Mouse (Mus musculus): ENCODE measurements at regions not wholly inside any gene's neighbourhood (a gene's known extent, or its start where the extent isn't known, plus 50 kb on each side); places are given as distances from the start of the nearest gene placed in this dataset.

DNA sequence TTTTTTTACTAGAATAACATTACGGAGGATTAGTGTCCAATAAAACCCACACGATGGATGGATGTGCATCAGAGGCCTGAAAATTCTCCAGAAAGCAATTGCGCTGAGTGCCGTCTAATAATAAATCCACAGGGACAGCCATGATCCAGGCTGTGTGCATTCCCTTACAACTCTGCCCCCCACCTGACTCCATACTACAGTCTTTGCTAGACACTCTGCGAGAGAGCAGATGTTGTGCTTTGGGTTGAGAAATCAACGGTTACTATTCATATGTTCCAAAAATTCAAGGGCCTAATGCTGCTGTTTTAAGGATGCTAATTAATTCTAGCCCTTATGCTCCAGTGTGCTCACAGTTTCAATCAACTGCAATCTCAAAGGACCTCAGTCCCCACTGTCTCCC, 251.2 kb upstream of the Noct start:
- Histone ChIP-seq H3K36me3 (no peaks in the 10 kb centered on the region), H3K9ac (no peak overlapping the region), H3K27ac (no peak overlapping the region), H3K4me2 (replicated peaks) (no peak overlapping the region), H3K27me3 (no peaks in the 10 kb centered on the region), H3K4me1 (0 out of 2 replicates have a peak, but pooled peaks cover 3% of the 10 kb centered on the region), H3K9me3 (no peaks in the 10 kb centered on the region), H3K4me3 (no peak overlapping the region)
- ATAC-seq (ENCODE audit: insufficient number of reproducible peaks, insufficient read depth, low FRiP score, low TSS enrichment) = no peak
- WGBS = 83% methylated on average over 6 of the region's 6 CpGs

DNA sequence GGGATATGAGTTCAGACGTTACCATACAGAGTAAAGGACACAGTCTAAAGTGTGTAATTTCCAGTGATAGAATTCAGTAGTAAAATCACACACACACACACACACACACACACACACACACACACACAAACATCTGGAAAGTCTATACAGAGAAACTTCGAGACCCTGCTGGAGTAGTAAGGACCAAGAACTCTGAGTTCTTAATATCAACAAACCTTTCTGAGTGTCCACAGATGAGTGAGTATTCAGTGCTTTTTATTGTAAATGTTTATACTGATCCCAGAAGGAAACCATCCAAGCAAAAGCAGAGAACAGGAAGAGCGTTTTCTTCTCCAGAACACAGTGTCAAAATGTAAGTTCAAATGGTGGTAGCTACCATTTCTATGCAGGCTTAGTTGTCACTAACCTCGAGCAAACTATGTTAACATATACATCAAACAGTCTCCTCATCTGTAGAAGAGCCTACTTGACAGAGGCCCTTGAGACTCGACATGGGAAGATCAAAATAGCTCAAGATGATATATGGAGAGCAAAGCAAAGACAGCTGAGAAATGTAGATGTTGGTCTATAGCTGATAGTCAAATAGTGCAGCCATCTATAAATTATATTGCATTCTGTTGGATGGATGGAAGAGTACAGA, 248.0 kb upstream of the Noct start:
- no peaks in the 10 kb centered on the region for H3K27me3 ChIP-seq
- no peak overlapping the region for H3K27ac ChIP-seq
- no peaks in the 10 kb centered on the region for H3K36me3 ChIP-seq
- H3K4me3 ChIP-seq = no peak overlapping the region
- H3K4me1 ChIP-seq = 0 out of 2 replicates have a peak, but pooled peaks cover 3% of the 10 kb centered on the region
- H3K9me3 ChIP-seq = no peaks in the 10 kb centered on the region
- 79% methylated on average over 5 of the region's 5 CpGs for WGBS
- no peak overlapping the region for H3K9ac ChIP-seq
- no peak overlapping the region for H3K4me2 ChIP-seq (replicated peaks)
- ATAC-seq (ENCODE audit: insufficient number of reproducible peaks, insufficient read depth, low FRiP score, low TSS enrichment) = no peak

DNA sequence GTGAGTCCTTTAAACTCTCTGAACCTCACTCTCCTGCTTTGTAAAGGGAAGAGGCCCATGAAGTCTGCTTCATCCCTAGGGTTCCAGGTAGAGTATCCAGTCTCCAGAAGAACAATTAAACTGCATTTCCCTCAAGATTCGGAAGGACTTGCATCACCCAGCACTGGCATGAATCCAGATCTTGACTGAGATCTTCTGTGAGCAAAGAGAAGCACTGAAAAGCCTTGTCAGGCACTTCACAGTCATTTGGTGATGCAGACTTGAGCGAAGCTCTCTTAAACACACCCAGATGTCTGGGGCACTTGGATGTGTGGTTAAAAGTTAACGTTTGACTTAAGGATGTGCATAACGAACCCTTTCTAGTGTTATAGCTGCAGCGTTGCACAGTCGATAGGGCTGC, 247.4 kb upstream of the Noct start:
- Histone ChIP-seq H3K27ac (no peak overlapping the region), H3K36me3 (no peaks in the 10 kb centered on the region), H3K27me3 (no peaks in the 10 kb centered on the region), H3K9ac (no peak overlapping the region), H3K9me3 (no peaks in the 10 kb centered on the region), H3K4me1 (0 out of 2 replicates have a peak, but pooled peaks cover 3% of the 10 kb centered on the region), H3K4me3 (no peak overlapping the region), H3K4me2 (replicated peaks) (no peak overlapping the region)
- WGBS = 68% methylated on average over 6 of the region's 6 CpGs
- no peak for ATAC-seq (ENCODE audit: insufficient number of reproducible peaks, insufficient read depth, low FRiP score, low TSS enrichment)

DNA sequence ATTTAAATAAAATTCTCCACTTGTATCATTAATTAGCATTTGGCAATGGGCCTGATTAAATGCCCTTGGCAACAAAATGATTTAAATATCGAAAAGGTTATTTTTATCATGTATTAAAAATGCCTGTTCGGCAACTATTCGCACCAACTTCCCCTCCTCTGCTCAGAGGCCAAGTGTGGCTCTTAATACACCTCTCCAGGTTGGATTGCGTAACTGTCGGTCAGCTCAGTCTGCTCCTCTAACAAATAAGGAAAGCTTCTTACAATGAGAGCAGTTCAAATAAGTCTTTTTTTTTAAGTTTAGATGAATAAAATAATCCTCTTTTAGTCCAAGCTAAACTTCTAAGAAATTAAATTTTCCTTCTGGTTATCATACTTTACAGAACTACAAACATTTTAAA, 245.6 kb upstream of the Noct start:
- Histone ChIP-seq H3K4me3 (no peak overlapping the region), H3K4me2 (replicated peaks) (no peak overlapping the region), H3K4me1 (peaks cover 12% of the 10 kb centered on the region), H3K9ac (no peak overlapping the region), H3K27ac (no peak overlapping the region), H3K36me3 (no peaks in the 10 kb centered on the region), H3K9me3 (no peaks in the 10 kb centered on the region), H3K27me3 (no peaks in the 10 kb centered on the region)
- 94% methylated on average over 5 of the region's 5 CpGs for WGBS
- ATAC-seq (ENCODE audit: insufficient number of reproducible peaks, insufficient read depth, low FRiP score, low TSS enrichment) = no peak

DNA sequence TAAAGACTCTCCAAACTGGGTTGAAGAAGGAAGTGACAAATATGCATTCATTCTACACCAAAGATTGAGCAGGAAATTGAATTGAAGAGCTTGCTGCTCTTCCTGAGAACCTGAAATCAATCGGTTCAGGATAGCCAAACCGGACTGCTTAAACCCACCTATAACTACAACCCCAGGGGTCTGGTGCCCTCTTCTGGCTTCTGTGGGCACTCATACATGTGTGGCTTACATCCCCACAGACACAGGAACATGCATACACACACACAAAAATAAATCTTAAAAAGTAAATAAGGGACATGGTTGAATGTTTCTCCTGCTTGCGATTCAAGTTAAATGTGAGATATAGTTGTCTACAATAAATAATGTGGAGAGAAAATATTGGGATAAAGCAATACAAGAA, 244.7 kb upstream of the Noct start:
- H3K4me1 ChIP-seq = peaks cover 17% of the 10 kb centered on the region
- no peak overlapping the region for H3K4me2 ChIP-seq (replicated peaks)
- H3K9ac ChIP-seq = no peak overlapping the region
- 80% methylated on average over 3 of the region's 3 CpGs for WGBS
- H3K27me3 ChIP-seq = no peaks in the 10 kb centered on the region
- no peak overlapping the region for H3K4me3 ChIP-seq
- no peak for ATAC-seq (ENCODE audit: insufficient number of reproducible peaks, insufficient read depth, low FRiP score, low TSS enrichment)
- no peaks in the 10 kb centered on the region for H3K9me3 ChIP-seq
- H3K27ac ChIP-seq = no peak overlapping the region
- no peaks in the 10 kb centered on the region for H3K36me3 ChIP-seq

DNA sequence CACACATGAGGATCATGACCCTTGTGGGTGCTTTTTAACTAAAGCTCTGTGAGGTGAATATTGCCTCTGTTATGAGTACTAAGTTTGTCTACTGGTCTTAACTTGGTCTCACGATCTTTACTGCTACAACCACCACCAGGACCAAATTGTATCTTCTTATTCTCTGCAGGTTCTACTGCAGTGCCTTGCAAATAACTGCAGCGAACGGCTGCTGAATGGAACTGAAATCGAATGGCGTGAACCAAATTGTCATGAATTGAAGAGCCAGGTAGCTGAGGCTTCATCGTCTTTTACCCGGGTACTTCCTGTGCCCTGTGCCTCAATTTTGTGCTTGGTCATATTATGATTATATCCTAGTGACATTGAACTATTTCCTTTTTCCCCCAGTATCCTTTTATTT, 242.5 kb upstream of the Noct start:
- WGBS = 95% methylated on average over 7 of the region's 7 CpGs
- no peak overlapping the region for H3K27ac ChIP-seq
- H3K4me1 ChIP-seq = peaks cover 17% of the 10 kb centered on the region

DNA sequence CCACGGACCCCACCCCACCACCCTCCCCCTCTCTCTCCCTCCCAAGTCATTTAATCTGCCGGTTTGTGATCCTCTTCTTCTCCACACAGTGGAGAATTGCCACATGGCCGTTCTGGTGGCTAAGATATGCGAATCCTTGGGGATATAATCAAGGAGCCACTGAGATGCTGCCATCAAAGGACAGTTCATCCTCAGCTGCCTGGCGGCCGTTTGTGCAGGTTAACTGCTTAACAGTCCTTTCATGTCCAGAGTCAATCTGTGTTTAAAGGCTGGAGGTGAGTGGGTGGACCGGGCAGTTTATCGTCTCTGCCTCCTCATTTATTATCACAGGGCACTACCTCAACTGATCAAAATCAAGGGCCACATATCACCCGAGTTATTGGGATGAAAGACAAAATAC, 241.6 kb upstream of the Noct start:
- Histone ChIP-seq H3K27me3 (no peaks in the 10 kb centered on the region), H3K4me1 (peaks cover 14% of the 10 kb centered on the region), H3K4me3 (no peak overlapping the region), H3K27ac (peak overlapping the region; percentile 30; the same call in 1 of the 2 replicates), H3K9ac (no peak overlapping the region), H3K4me2 (replicated peaks) (no peak overlapping the region), H3K36me3 (no peaks in the 10 kb centered on the region), H3K9me3 (no peaks in the 10 kb centered on the region)
- ATAC-seq (ENCODE audit: insufficient number of reproducible peaks, insufficient read depth, low FRiP score, low TSS enrichment) = no peak
- 34% methylated on average over 9 of the region's 9 CpGs for WGBS

More for the DNA sequence above, 242.5 kb upstream of the Noct start:
- Histone ChIP-seq H3K4me2 (replicated peaks) (no peak overlapping the region), H3K36me3 (no peaks in the 10 kb centered on the region), H3K27me3 (no peaks in the 10 kb centered on the region), H3K9ac (no peak overlapping the region), H3K4me3 (no peak overlapping the region), H3K9me3 (no peaks in the 10 kb centered on the region)
- ATAC-seq (ENCODE audit: insufficient number of reproducible peaks, insufficient read depth, low FRiP score, low TSS enrichment) = no peak

DNA sequence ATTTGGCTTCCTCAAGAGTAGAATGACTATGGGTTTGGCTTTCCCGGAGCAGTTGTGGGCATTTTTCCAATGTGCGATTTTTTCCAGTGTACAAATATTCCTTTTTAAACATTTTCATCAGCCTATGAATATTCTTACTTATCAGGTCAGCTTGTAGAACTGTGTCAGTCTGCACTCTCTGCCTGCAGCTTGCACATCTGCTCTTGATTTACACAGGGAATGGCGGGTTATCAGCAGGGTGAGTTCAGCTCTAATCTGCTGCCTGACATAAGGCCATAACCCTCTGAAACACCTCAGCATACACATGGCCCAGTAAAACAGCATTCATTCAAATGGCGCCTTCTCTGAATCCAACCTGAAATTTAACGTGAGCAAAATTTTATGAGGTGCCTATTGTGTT, 241.1 kb upstream of the Noct start:
- no peak overlapping the region for H3K27ac ChIP-seq
- H3K9ac ChIP-seq = no peak overlapping the region
- H3K36me3 ChIP-seq = no peaks in the 10 kb centered on the region
- no peaks in the 10 kb centered on the region for H3K27me3 ChIP-seq
- WGBS = 44% methylated on average over 5 of the region's 5 CpGs
- H3K9me3 ChIP-seq = no peaks in the 10 kb centered on the region
- no peak for ATAC-seq (ENCODE audit: insufficient number of reproducible peaks, insufficient read depth, low FRiP score, low TSS enrichment)
- H3K4me2 ChIP-seq (replicated peaks) = no peak overlapping the region
- H3K4me1 ChIP-seq = peaks cover 14% of the 10 kb centered on the region
- no peak overlapping the region for H3K4me3 ChIP-seq

DNA sequence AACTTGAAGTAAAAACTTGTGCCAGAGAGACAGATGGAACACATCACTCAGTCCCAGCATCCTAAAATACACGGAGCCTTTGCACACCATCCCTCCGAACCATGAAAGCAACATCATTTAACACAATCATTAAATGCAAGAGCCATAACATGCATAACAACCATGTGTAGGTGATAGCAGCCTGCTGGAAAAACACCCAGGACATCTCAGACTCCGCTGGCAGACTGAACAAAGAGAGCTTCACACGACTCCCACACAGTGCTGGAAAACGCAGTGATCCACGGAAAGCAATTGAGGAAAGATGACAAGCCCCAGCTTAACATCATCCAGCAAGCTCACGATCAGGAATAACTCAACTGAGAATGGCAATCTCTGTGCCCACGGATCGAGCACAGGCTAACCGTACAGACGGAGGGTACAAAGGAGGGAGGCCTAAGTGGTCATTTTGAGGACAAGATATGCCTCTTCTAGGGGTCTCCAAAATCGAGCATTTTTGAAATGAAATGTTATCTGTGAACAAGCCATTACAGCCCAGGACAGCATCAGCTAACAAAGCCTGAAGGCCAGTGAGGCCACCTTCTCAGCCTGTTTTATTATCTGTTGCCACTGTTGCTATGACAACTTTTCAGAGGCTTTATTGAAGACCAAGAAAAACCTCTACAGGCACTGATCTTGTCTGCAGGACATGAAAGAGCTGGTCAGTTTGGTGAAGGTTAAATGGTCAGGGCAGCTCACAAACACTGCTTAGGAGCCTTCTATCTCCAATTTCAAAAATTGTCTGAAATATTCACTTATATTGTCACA, 240.1 kb upstream of the Noct start:
- WGBS = 69% methylated on average over 12 of the region's 12 CpGs
- Histone ChIP-seq H3K9ac (no peak overlapping the region), H3K27me3 (no peaks in the 10 kb centered on the region), H3K4me3 (no peak overlapping the region), H3K4me1 (peaks cover 14% of the 10 kb centered on the region), H3K9me3 (no peaks in the 10 kb centered on the region), H3K36me3 (no peaks in the 10 kb centered on the region), H3K27ac (no peak overlapping the region), H3K4me2 (replicated peaks) (no peak overlapping the region)
- ATAC-seq (ENCODE audit: insufficient number of reproducible peaks, insufficient read depth, low FRiP score, low TSS enrichment) = no peak

DNA sequence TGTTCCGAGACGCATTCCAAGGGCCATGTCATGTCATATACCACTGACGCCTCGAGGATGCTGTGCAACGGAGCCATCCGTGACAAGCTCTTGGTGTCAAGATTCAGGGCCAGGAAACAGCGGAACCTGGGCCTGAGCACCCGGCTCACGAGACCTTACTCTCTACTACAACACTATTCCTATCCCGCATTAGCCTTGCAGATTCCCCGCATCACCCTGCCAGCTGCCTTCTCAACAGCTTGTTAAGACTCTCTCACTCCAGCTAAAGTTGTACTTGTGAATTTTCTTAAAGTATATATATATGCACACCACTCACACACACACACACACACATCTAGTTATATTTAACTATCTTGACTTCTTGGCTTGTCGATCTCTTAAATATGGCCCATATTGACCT, 236.4 kb upstream of the Noct start:
- no peaks in the 10 kb centered on the region for H3K36me3 ChIP-seq
- WGBS = 90% methylated on average over 12 of the region's 12 CpGs
- no peak overlapping the region for H3K4me2 ChIP-seq (replicated peaks)
- peaks cover 15% of the 10 kb centered on the region for H3K4me1 ChIP-seq
- no peak for ATAC-seq (ENCODE audit: insufficient number of reproducible peaks, insufficient read depth, low FRiP score, low TSS enrichment)
- H3K27ac ChIP-seq = no peak overlapping the region
- no peak overlapping the region for H3K9ac ChIP-seq
- H3K27me3 ChIP-seq = no peaks in the 10 kb centered on the region
- H3K9me3 ChIP-seq = no peaks in the 10 kb centered on the region
- H3K4me3 ChIP-seq = no peak overlapping the region

DNA sequence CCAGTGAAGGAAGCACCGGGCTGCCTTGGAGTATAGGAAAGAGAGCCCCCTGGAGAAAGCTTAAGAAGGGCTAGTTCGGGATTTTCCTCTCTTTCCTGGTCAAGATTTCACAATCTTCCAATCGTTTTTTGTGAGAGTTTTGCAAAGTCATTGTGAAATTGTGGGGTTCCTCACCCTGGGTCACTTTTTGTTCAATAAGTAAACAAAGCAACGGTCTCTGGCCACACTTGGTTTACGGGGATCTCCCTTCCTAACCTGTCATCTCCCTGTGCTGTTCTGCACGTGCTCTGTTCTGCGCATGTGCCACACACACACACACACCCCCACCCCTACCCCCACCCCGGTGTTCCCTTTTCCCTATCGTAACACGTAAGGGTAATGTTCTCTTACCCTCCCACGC, 233.4 kb upstream of the Noct start:
- Histone ChIP-seq H3K36me3 (no peaks in the 10 kb centered on the region), H3K4me2 (replicated peaks) (no peak overlapping the region), H3K9me3 (no peaks in the 10 kb centered on the region), H3K9ac (no peak overlapping the region), H3K4me1 (peaks cover 10% of the 10 kb centered on the region), H3K4me3 (no peak overlapping the region), H3K27ac (no peak overlapping the region), H3K27me3 (no peaks in the 10 kb centered on the region)
- ATAC-seq (ENCODE audit: insufficient number of reproducible peaks, insufficient read depth, low FRiP score, low TSS enrichment) = peak; percentile 47; the same call in 1 of the 2 replicates
- 79% methylated on average over 11 of the region's 11 CpGs for WGBS

DNA sequence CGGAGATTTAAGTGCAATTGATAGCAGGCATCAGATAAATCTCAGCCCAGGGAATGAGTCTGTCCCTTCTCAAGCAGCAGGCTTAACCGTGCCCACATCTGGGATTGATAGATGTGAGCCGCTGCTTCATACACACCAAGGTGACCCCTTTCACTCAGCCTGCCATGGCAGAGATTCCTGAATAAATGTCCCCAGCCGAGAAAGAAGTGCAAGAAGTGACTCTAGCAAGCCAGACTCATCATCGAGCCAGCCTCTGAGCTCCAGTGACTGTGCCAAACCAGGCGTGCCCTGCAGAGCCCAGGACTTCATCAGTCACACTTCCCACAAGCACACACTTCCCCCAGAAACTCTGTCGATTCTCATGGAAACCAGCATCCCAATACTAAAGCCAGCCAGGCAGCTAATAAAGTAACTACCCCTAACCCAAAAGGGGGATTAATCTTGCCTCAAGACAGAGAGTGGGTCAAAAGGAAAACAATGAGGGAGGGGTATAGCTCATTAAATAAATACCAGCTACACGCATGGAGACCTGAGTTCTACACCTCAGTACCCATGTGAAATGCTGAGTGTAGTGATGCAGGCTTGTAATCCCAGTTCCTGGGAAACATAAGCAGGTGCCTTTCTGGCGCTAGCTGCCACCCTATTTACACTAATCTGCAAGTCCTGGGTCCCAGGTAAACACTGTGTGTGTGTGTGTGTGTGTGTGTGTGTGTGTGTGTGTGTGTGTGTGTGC, 231.5 kb upstream of the Noct start:
- Histone ChIP-seq H3K4me1 (peaks cover 10% of the 10 kb centered on the region), H3K27me3 (no peaks in the 10 kb centered on the region), H3K36me3 (no peaks in the 10 kb centered on the region), H3K27ac (peak overlapping the region; percentile 57), H3K9ac (no peak overlapping the region), H3K9me3 (no peaks in the 10 kb centered on the region), H3K4me2 (replicated peaks) (no peak overlapping the region), H3K4me3 (no peak overlapping the region)
- 28% methylated on average over 9 of the region's 9 CpGs for WGBS
- no peak for ATAC-seq (ENCODE audit: insufficient number of reproducible peaks, insufficient read depth, low FRiP score, low TSS enrichment)
